Mouse (Mus musculus): ENCODE measurements around the gene Thbd. TPM values are rescaled to one million over a fixed set of nuclear protein-coding genes. Genes with fewer than 3 reads are reported as not detected.
A peak's percentile ranks its signal among the peaks of the same experiment; 100 is the strongest.

Thbd gene
- polyA plus RNA-seq, 1 experiment from 2014 or later = 29.1 TPM

GRCm38 (mm10) chr2:148397784-148398100, 10.2 kb downstream of the Thbd start:
- Histone ChIP-seq H3K4me3 (no peak overlapping the region), H3K27me3 (peaks cover 32% of the 10 kb centered on the region), H3K4me1 (peaks cover 37% of the 10 kb centered on the region), H3K27ac (no peak overlapping the region), H3K9ac (no peak overlapping the region), H3K4me2 (0 out of 2 replicates have a peak overlapping the region, but pooled peaks have one; percentile 96), H3K9me3 (no peaks in the 10 kb centered on the region), H3K36me3 (no peaks in the 10 kb centered on the region)
- 61% methylated on average over 1 of the region's 1 CpGs for WGBS
- ATAC-seq (ENCODE audit: insufficient number of reproducible peaks, low FRiP score, low TSS enrichment, low read depth) = no peak

GRCm38 (mm10) chr2:148397015-148397783, 10.8 kb downstream of the Thbd start:
- no peak overlapping the region for H3K4me3 ChIP-seq

GRCm38 (mm10) chr2:148396209-148396608, 11.8 kb downstream of the Thbd start:
- Histone ChIP-seq H3K27me3 (peaks cover 32% of the 10 kb centered on the region), H3K4me3 (peak overlapping the region; percentile 51)
- no peak for ATAC-seq (ENCODE audit: insufficient number of reproducible peaks, low FRiP score, low TSS enrichment, low read depth)

More at GRCm38 (mm10) chr2:148397015-148397783, 10.8 kb downstream of the Thbd start:
- Histone ChIP-seq H3K36me3 (no peaks in the 10 kb centered on the region), H3K9ac (no peak overlapping the region), H3K4me2 (peak overlapping the region; percentile 96), H3K27me3 (peaks cover 32% of the 10 kb centered on the region), H3K27ac (0 out of 2 replicates have a peak overlapping the region, but pooled peaks have one; percentile 2), H3K9me3 (no peaks in the 10 kb centered on the region), H3K4me1 (peaks cover 37% of the 10 kb centered on the region)
- 27% methylated on average over 11 of the region's 11 CpGs for WGBS
- ATAC-seq (ENCODE audit: insufficient number of reproducible peaks, low FRiP score, low TSS enrichment, low read depth) = peak; percentile 23; the same call in 1 of the 2 replicates

GRCm38 (mm10) chr2:148395131-148396051, 12.6 kb downstream of the Thbd start, which contains the start of gene Sstr4:
Sstr4 (plus strand) TSS chr2:148395344.
- ATAC-seq (ENCODE audit: insufficient number of reproducible peaks, low FRiP score, low TSS enrichment, low read depth) = 0 out of 2 replicates have a peak, but pooled peaks have one; percentile 49

More at GRCm38 (mm10) chr2:148396209-148396608, 11.8 kb downstream of the Thbd start:
- Histone ChIP-seq H3K36me3 (no peaks in the 10 kb centered on the region), H3K27ac (no peak overlapping the region), H3K9ac (no peak overlapping the region), H3K4me1 (peaks cover 37% of the 10 kb centered on the region), H3K9me3 (no peaks in the 10 kb centered on the region), H3K4me2 (peak overlapping the region; percentile 96)
- 68% methylated on average over 10 of the region's 10 CpGs for WGBS

GRCm38 (mm10) chr2:148393846-148394245, 14.1 kb downstream of the Thbd start:
- Histone ChIP-seq H3K4me3 (no peak overlapping the region), H3K9ac (no peak overlapping the region), H3K4me1 (peaks cover 37% of the 10 kb centered on the region), H3K4me2 (no peak overlapping the region), H3K27ac (no peak overlapping the region), H3K9me3 (no peaks in the 10 kb centered on the region), H3K27me3 (peaks cover 32% of the 10 kb centered on the region), H3K36me3 (no peaks in the 10 kb centered on the region)
- no peak for ATAC-seq (ENCODE audit: insufficient number of reproducible peaks, low FRiP score, low TSS enrichment, low read depth)

More at GRCm38 (mm10) chr2:148395131-148396051, 12.6 kb downstream of the Thbd start, which contains the start of gene Sstr4:
- WGBS = 3% methylated on average over 74 of the region's 83 CpGs
- Histone ChIP-seq H3K4me1 (peaks cover 37% of the 10 kb centered on the region), H3K27me3 (peaks cover 32% of the 10 kb centered on the region), H3K4me3 (peak within 1 kb of the TSS; percentile 51), H3K36me3 (no peaks in the 10 kb centered on the region), H3K9me3 (no peaks in the 10 kb centered on the region), H3K27ac (no peak within 1 kb of the TSS), H3K4me2 (peak within 1 kb of the TSS; percentile 96), H3K9ac (peak within 1 kb of the TSS; percentile 41)

- Histone ChIP-seq H3K9me3 (no peaks in the 10 kb centered on the region), H3K36me3 (no peaks in the 10 kb centered on the region), H3K27me3 (peaks cover 32% of the 10 kb centered on the region), H3K4me2 (no peak overlapping the region), H3K4me1 (peaks cover 34% of the 10 kb centered on the region), H3K9ac (no peak overlapping the region), H3K4me3 (no peak overlapping the region), H3K27ac (no peak overlapping the region)
- 64% methylated on average over 1 of the region's 1 CpGs for WGBS
- no peak for ATAC-seq (ENCODE audit: insufficient number of reproducible peaks, low FRiP score, low TSS enrichment, low read depth)
Observed at GRCm38 (mm10) chr2:148393149-148393548, 14.8 kb downstream of the Thbd start.

GRCm38 (mm10) chr2:148387652-148388581, 20.1 kb downstream of the Thbd start:
- no peaks in the 10 kb centered on the region for H3K27me3 ChIP-seq
- H3K27ac ChIP-seq = no peak overlapping the region
- WGBS = 72% methylated on average over 6 of the region's 6 CpGs
- no peak overlapping the region for H3K4me2 ChIP-seq
- no peak overlapping the region for H3K9ac ChIP-seq
- no peak overlapping the region for H3K4me3 ChIP-seq
- ATAC-seq (ENCODE audit: insufficient number of reproducible peaks, low FRiP score, low TSS enrichment, low read depth) = no peak
- H3K36me3 ChIP-seq = no peaks in the 10 kb centered on the region
- H3K4me1 ChIP-seq = no peaks in the 10 kb centered on the region
- no peaks in the 10 kb centered on the region for H3K9me3 ChIP-seq

GRCm38 (mm10) chr2:148386927-148387326, 21.1 kb downstream of the Thbd start:
- no peaks in the 10 kb centered on the region for H3K4me1 ChIP-seq
- H3K4me2 ChIP-seq = no peak overlapping the region
- H3K27me3 ChIP-seq = no peaks in the 10 kb centered on the region
- H3K4me3 ChIP-seq = no peak overlapping the region
- 78% methylated on average over 2 of the region's 2 CpGs for WGBS
- H3K36me3 ChIP-seq = no peaks in the 10 kb centered on the region
- ATAC-seq (ENCODE audit: insufficient number of reproducible peaks, low FRiP score, low TSS enrichment, low read depth) = no peak
- no peaks in the 10 kb centered on the region for H3K9me3 ChIP-seq
- no peak overlapping the region for H3K27ac ChIP-seq
- no peak overlapping the region for H3K9ac ChIP-seq

GRCm38 (mm10) chr2:148386476-148386875, 21.5 kb downstream of the Thbd start:
- Histone ChIP-seq H3K36me3 (no peaks in the 10 kb centered on the region), H3K9ac (no peak overlapping the region), H3K9me3 (no peaks in the 10 kb centered on the region), H3K4me3 (no peak overlapping the region), H3K27me3 (no peaks in the 10 kb centered on the region), H3K4me1 (no peaks in the 10 kb centered on the region), H3K4me2 (no peak overlapping the region), H3K27ac (no peak overlapping the region)
- no peak for ATAC-seq (ENCODE audit: insufficient number of reproducible peaks, low FRiP score, low TSS enrichment, low read depth)
- 38% methylated on average over 3 of the region's 3 CpGs for WGBS

- no peaks in the 10 kb centered on the region for H3K9me3 ChIP-seq
- 74% methylated on average over 2 of the region's 2 CpGs for WGBS
- ATAC-seq (ENCODE audit: insufficient number of reproducible peaks, low FRiP score, low TSS enrichment, low read depth) = no peak
- no peaks in the 10 kb centered on the region for H3K36me3 ChIP-seq
- no peak overlapping the region for H3K27ac ChIP-seq
- H3K9ac ChIP-seq = no peak overlapping the region
- no peaks in the 10 kb centered on the region; the same call in 1 of the 2 replicates for H3K27me3 ChIP-seq
- H3K4me1 ChIP-seq = no peaks in the 10 kb centered on the region
- H3K4me2 ChIP-seq = no peak overlapping the region
- H3K4me3 ChIP-seq = no peak overlapping the region
Observed at GRCm38 (mm10) chr2:148381076-148381475, 26.9 kb downstream of the Thbd start.

GRCm38 (mm10) chr2:148379899-148380413, 28.0 kb downstream of the Thbd start:
- Histone ChIP-seq H3K4me2 (no peak overlapping the region), H3K9me3 (no peaks in the 10 kb centered on the region), H3K9ac (no peak overlapping the region), H3K36me3 (no peaks in the 10 kb centered on the region), H3K27me3 (no peaks in the 10 kb centered on the region; the same call in 1 of the 2 replicates), H3K4me1 (no peaks in the 10 kb centered on the region), H3K4me3 (no peak overlapping the region), H3K27ac (no peak overlapping the region)
- no peak for ATAC-seq (ENCODE audit: insufficient number of reproducible peaks, low FRiP score, low TSS enrichment, low read depth)
- WGBS = 93% methylated on average over 1 of the region's 1 CpGs
